Mouse (Mus musculus) ES-Bruce4 (cell line): ENCODE results near the gene 6430628N08Rik. TPM values are rescaled to one million over a fixed set of nuclear protein-coding genes. Genes with fewer than 3 reads are reported as not detected.
A peak's percentile ranks its signal among the peaks of the same experiment; 100 is the strongest.

Experiments
- H3K27ac ChIP-seq: 2 replicates; pipeline ENCODE4 v1.5.1; 2012; ENCODE audit warnings: low read length, inconsistent platforms; ENCODE audit not compliant: insufficient read depth
- H3K27me3 ChIP-seq: 2 replicates; pipeline ENCODE4 v1.6.1; 2012; ENCODE audit warnings: mild to moderate bottlenecking, low read length, inconsistent platforms; ENCODE audit not compliant: control insufficient read depth, poor library complexity, insufficient read depth, severe bottlenecking
- H3K36me3 ChIP-seq: 2 replicates; pipeline ENCODE4 v1.6.1; 2012; ENCODE audit warnings: inconsistent platforms, mild to moderate bottlenecking, low read length, moderate library complexity; ENCODE audit not compliant: control insufficient read depth, poor library complexity, insufficient read depth, severe bottlenecking
- H3K4me1 ChIP-seq: one replicate; pipeline ENCODE4 v1.8.1; 2011; ENCODE audit warnings: low read length; ENCODE audit not compliant: control insufficient read depth, insufficient read depth
- H3K4me3 ChIP-seq: 2 replicates; pipeline ENCODE4 v1.5.1; 2011; ENCODE audit warnings: low read depth, mild to moderate bottlenecking, low read length
- H3K9ac ChIP-seq: 2 replicates; pipeline ENCODE4 v1.6.1; 2012; ENCODE audit warnings: low read depth, mild to moderate bottlenecking, inconsistent platforms; ENCODE audit not compliant: poor library complexity, severe bottlenecking
- H3K9me3 ChIP-seq: replicated peaks from 2 replicates; pipeline ENCODE4 v1.6.1; 2012; ENCODE audit warnings: mild to moderate bottlenecking, low read length, inconsistent platforms; ENCODE audit not compliant: control insufficient read depth, poor library complexity, insufficient read depth, severe bottlenecking
- CTCF ChIP-seq: IDR thresholded peaks from one replicate; pipeline ENCODE4 v1.8.1; 2011; ENCODE audit warnings: low read depth, low read length
- EP300 ChIP-seq: IDR thresholded peaks from 2 replicates; pipeline ENCODE4 v1.6.1; 2011; ENCODE audit warnings: low read depth, low read length; ENCODE audit not compliant: insufficient read depth
- POLR2A ChIP-seq: IDR thresholded peaks from one replicate; pipeline ENCODE4 v1.8.1; 2011; ENCODE audit warnings: low read length; ENCODE audit not compliant: insufficient read depth
- polyA plus RNA-seq: library from polyadenylated mRNA; stranded (reverse); fragments of >200 nt; gene quantifications from 2 replicates; pipeline ENCODE4 v1.2.4, GENCODE M21; 2011; ENCODE audit warnings: low read depth; ENCODE audit not compliant: missing spikeins, insufficient read depth, insufficient read length

The 6430628N08Rik gene
- polyA plus RNA-seq, 1 experiment, result not detected

GRCm38 (mm10) chr4:115857293-115857883, 33.1 kb upstream of the 6430628N08Rik start:
- TF ChIP-seq CTCF (no peak), POLR2A (no peak), EP300 (no peak)
- Histone ChIP-seq H3K4me3 (no peak overlapping the region), H3K36me3 (0 out of 2 replicates have a peak, but pooled peaks cover 4% of the 10 kb centered on the region), H3K27ac (no peak overlapping the region), H3K4me1 (no peaks in the 10 kb centered on the region), H3K27me3 (no peaks in the 10 kb centered on the region), H3K9me3 (no peaks in the 10 kb centered on the region), H3K9ac (no peak overlapping the region)

DNA sequence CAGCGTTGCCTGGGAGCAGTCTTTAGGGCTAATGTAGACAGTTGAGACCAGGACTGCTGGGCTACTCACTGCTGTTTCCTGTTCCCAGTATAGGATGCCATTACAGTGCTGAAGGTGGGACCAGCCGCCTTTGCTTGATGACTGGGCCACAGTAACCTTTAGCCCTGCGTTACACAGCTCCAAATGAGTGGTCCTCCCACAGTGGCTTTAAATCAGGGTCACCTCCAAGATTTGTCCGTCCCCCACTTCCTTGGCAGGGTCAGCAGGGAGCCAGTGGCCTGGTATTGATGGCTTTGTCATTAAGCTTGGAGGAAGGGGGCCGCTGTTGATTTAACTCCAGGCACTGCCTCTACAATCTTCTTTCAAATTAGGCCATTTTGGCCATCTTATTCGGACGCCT, 27.1 kb upstream of the 6430628N08Rik start:
- Histone ChIP-seq H3K27ac (no peak overlapping the region), H3K4me3 (no peak overlapping the region), H3K27me3 (no peaks in the 10 kb centered on the region), H3K9me3 (no peaks in the 10 kb centered on the region), H3K4me1 (no peaks in the 10 kb centered on the region), H3K36me3 (no peaks in the 10 kb centered on the region), H3K9ac (no peak overlapping the region)
- TF ChIP-seq POLR2A, result no peak
- no peak for TF ChIP-seq EP300

DNA sequence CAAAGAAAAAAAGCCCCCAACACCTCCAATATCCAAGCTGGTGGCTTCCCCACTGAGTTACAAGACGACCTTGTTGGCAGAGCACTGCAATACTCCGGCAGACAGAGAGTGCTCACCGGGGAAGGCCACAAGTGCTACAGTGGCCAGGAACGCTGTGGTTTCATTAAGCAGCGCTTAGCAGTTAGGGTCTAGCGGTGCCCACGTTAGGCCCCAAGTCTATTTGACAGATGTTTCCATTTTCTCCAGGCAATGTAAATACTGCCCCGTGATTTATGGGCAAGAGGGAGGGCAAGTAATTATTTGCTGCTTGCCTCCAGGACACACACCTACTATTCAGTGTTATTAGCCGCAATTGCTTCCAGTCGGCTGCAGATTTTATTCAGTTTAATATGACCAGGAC, 26.6 kb upstream of the 6430628N08Rik start:
- Histone ChIP-seq H3K36me3 (no peaks in the 10 kb centered on the region), H3K4me1 (no peaks in the 10 kb centered on the region), H3K27me3 (no peaks in the 10 kb centered on the region), H3K9ac (no peak overlapping the region), H3K4me3 (no peak overlapping the region), H3K9me3 (no peaks in the 10 kb centered on the region), H3K27ac (no peak overlapping the region)
- TF ChIP-seq POLR2A (no peak), CTCF (no peak), EP300 (no peak)

DNA sequence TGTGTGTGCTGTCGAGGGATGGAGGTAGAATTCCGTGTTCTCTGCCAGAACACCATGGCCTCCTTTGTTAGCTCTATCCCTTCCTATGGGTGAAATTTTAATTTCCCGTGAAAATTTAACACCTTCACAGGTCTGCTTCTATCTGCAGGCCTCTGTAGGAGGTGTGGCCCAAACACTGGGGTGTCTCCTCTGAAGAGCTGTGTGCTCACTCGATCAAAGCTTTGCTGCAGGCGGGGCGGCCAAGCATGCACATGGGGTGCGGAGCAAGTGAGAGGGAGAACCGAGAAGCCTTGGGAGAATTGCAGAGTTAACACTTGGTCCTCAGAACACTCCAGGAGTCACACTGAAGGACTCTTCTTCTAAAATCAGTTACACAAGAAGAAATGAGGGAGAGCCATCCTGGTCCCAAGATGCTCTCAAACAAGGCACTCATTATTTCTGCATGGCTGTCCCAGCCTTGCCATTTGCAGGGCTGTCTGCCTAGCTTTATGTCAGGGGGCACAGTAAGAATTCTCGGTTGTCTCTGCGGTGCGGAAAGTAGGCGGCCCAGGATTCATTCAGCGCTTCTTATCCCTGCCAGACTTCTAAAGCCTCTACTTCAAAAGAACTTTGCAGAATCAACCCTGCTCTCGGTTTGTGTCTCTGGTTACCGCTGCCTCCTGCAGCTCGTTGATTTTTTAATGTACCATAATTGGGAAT, 20.8 kb upstream of the 6430628N08Rik start:
- Histone ChIP-seq H3K4me3 (no peak overlapping the region), H3K27ac (no peak overlapping the region), H3K4me1 (no peaks in the 10 kb centered on the region), H3K9ac (no peak overlapping the region), H3K27me3 (no peaks in the 10 kb centered on the region), H3K36me3 (no peaks in the 10 kb centered on the region), H3K9me3 (no peaks in the 10 kb centered on the region)
- TF ChIP-seq EP300 (no peak), CTCF (no peak), POLR2A (no peak)

- Histone ChIP-seq H3K9me3 (no peaks in the 10 kb centered on the region), H3K36me3 (no peaks in the 10 kb centered on the region), H3K4me3 (no peak overlapping the region), H3K9ac (no peak overlapping the region), H3K27ac (no peak overlapping the region), H3K27me3 (no peaks in the 10 kb centered on the region), H3K4me1 (no peaks in the 10 kb centered on the region)
- TF ChIP-seq EP300 (no peak), CTCF (no peak), POLR2A (no peak)
Observed at GRCm38 (mm10) chr4:115873231-115873630, 17.2 kb upstream of the 6430628N08Rik start.

DNA sequence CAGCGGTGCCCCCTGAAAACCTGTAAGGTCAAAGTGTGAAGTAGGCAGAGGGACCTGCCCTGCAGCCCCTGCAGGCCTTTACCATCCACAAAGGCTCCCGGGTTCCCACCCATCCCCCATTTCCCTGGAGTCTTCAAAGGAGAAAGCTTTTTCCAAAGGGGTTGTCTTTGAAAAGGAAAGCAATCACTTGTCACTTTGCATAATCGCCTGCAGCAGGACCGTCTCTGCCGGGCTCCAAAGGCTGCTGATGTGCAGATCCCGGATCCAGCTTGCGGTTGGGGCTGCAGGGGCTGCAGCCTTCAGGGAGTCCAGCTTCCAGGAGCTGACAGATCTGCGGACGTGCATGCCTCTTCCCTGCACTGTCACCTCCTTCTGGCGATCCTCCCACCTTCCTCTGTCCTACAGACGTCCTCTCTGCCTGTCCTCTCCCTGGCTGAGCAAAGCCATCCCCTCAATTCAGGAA, 12.2 kb upstream of the 6430628N08Rik start:
- Histone ChIP-seq H3K4me3 (no peak overlapping the region), H3K27me3 (no peaks in the 10 kb centered on the region), H3K36me3 (no peaks in the 10 kb centered on the region), H3K9me3 (no peaks in the 10 kb centered on the region), H3K27ac (no peak overlapping the region), H3K9ac (no peak overlapping the region), H3K4me1 (peaks cover 2% of the 10 kb centered on the region)
- TF ChIP-seq EP300, result peak; percentile 36; the same call in 1 of the 2 replicates
- TF ChIP-seq CTCF, result no peak
